Mouse (Mus musculus): Measurements from ENCODE around the gene Hectd3. TPM values are rescaled to one million over a fixed set of nuclear protein-coding genes. Genes with fewer than 3 reads are reported as not detected.

Hectd3 gene
- polyA plus RNA-seq, 1 experiment from 2014 or later, result 21.5 TPM

- Histone ChIP-seq H3K27me3 (no peaks in the 10 kb centered on the region), H3K9ac (no peak overlapping the region), H3K4me1 (replicated peaks) (peaks cover 16% of the 10 kb centered on the region), H3K9me3 (no peaks in the 10 kb centered on the region), H3K4me2 (no peak overlapping the region), H3K27ac (no peak overlapping the region), H3K4me3 (no peak overlapping the region), H3K36me3 (peaks cover 73% of the 10 kb centered on the region)
- no peak for ATAC-seq (ENCODE audit: low FRiP score)
- 94% methylated on average over 17 of the region's 17 CpGs for WGBS
Measured at GRCm38 (mm10) chr4:116999513-117000154, 4.5 kb downstream of the Hectd3 start.

DNA sequence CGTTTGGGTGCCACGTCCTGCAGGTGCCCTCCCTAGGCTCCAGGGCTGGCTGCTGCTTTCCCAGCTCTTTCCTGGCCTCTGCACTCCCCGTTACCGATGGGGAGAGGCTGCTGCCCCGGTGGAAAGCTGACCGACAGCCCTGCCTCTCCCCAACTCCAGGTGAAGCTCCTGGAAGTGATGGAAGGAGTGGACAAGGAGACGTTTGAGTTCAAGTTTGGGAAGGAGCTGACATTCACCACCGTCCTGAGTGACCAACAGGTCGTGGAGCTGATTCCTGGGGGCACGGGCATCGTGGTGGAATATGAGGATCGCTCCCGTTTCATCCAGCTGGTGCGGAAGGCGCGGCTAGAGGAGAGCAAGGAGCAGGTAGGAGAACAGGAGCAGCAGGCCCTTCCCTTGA is 6.8 kb downstream of the Hectd3 start:
- H3K9ac ChIP-seq, result no peak overlapping the region
- H3K4me1 ChIP-seq (replicated peaks), result no peaks in the 10 kb centered on the region
- no peaks in the 10 kb centered on the region for H3K27me3 ChIP-seq
- no peak overlapping the region for H3K4me2 ChIP-seq
- ATAC-seq (ENCODE audit: low FRiP score), result no peak
- WGBS, result 91% methylated on average over 16 of the region's 16 CpGs
- H3K27ac ChIP-seq, result no peak overlapping the region
- peaks cover 75% of the 10 kb centered on the region for H3K36me3 ChIP-seq
- no peak overlapping the region for H3K4me3 ChIP-seq
- no peaks in the 10 kb centered on the region for H3K9me3 ChIP-seq

- peaks cover 70% of the 10 kb centered on the region for H3K36me3 ChIP-seq
Measured at GRCm38 (mm10) chr4:117002543-117003521, 7.7 kb downstream of the Hectd3 start.

GRCm38 (mm10) chr4:117004649-117005048 is 9.5 kb downstream of the Hectd3 start:
- no peak overlapping the region for H3K4me2 ChIP-seq
- H3K9ac ChIP-seq, result no peak overlapping the region
- no peaks in the 10 kb centered on the region for H3K27me3 ChIP-seq
- H3K9me3 ChIP-seq, result no peaks in the 10 kb centered on the region
- H3K36me3 ChIP-seq, result peaks cover 53% of the 10 kb centered on the region
- no peak for ATAC-seq (ENCODE audit: low FRiP score)
- no peak overlapping the region for H3K4me3 ChIP-seq
- H3K27ac ChIP-seq, result no peak overlapping the region
- 88% methylated on average over 4 of the region's 4 CpGs for WGBS
- no peaks in the 10 kb centered on the region for H3K4me1 ChIP-seq (replicated peaks)

More at GRCm38 (mm10) chr4:117002543-117003521, 7.7 kb downstream of the Hectd3 start:
- H3K4me3 ChIP-seq, result no peak overlapping the region
- H3K4me1 ChIP-seq (replicated peaks), result no peaks in the 10 kb centered on the region
- H3K27me3 ChIP-seq, result no peaks in the 10 kb centered on the region
- no peak overlapping the region for H3K27ac ChIP-seq
- H3K4me2 ChIP-seq, result no peak overlapping the region
- ATAC-seq (ENCODE audit: low FRiP score), result peak; percentile 60
- no peak overlapping the region for H3K9ac ChIP-seq
- H3K9me3 ChIP-seq, result no peaks in the 10 kb centered on the region
- WGBS, result 57% methylated on average over 38 of the region's 38 CpGs

- ATAC-seq (ENCODE audit: low FRiP score), result no peak
- no peaks in the 10 kb centered on the region for H3K9me3 ChIP-seq
- no peak overlapping the region for H3K27ac ChIP-seq
- no peak overlapping the region for H3K4me2 ChIP-seq
- peaks cover 41% of the 10 kb centered on the region for H3K36me3 ChIP-seq
- no peak overlapping the region for H3K4me3 ChIP-seq
- no peaks in the 10 kb centered on the region for H3K4me1 ChIP-seq (replicated peaks)
- WGBS, result 77% methylated on average over 7 of the region's 7 CpGs
- H3K27me3 ChIP-seq, result no peaks in the 10 kb centered on the region
- no peak overlapping the region for H3K9ac ChIP-seq
Measured at GRCm38 (mm10) chr4:117005611-117006400, 10.7 kb downstream of the Hectd3 start.

- H3K36me3 ChIP-seq, result peaks cover 30% of the 10 kb centered on the region
- no peaks in the 10 kb centered on the region for H3K9me3 ChIP-seq
- no peak overlapping the region for H3K9ac ChIP-seq
- no peak overlapping the region for H3K27ac ChIP-seq
- no peaks in the 10 kb centered on the region for H3K27me3 ChIP-seq
- 65% methylated on average over 3 of the region's 3 CpGs for WGBS
- H3K4me3 ChIP-seq, result no peak overlapping the region
- no peaks in the 10 kb centered on the region for H3K4me1 ChIP-seq (replicated peaks)
- H3K4me2 ChIP-seq, result no peak overlapping the region
- ATAC-seq (ENCODE audit: low FRiP score), result no peak
Measured at GRCm38 (mm10) chr4:117007058-117007457, 11.9 kb downstream of the Hectd3 start.

DNA sequence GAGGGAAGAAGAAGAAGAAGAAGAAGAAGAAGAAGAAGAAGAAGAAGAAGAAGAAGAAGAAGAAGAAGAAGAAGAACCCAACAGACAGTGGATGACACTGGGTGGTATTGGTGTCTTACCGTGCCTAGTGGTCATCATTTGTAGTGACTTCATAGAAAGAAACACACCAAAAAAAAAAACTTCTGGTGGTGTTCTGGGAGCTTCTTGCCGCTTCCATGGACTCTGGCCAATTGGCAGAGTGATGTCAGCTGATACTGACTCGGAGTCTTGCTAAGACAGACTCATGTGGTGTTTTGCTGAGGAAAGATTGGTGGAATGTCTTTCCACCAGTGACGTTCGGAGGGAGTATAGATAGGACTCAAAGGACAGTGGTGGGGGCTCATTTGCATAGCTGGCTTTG is 15.1 kb downstream of the Hectd3 start:
- Histone ChIP-seq H3K27me3 (no peaks in the 10 kb centered on the region), H3K4me1 (replicated peaks) (no peaks in the 10 kb centered on the region), H3K27ac (no peak overlapping the region), H3K4me3 (no peak overlapping the region), H3K36me3 (no peaks in the 10 kb centered on the region), H3K4me2 (no peak overlapping the region), H3K9ac (no peak overlapping the region), H3K9me3 (no peaks in the 10 kb centered on the region)
- 90% methylated on average over 5 of the region's 5 CpGs for WGBS
- ATAC-seq (ENCODE audit: low FRiP score), result no peak

DNA sequence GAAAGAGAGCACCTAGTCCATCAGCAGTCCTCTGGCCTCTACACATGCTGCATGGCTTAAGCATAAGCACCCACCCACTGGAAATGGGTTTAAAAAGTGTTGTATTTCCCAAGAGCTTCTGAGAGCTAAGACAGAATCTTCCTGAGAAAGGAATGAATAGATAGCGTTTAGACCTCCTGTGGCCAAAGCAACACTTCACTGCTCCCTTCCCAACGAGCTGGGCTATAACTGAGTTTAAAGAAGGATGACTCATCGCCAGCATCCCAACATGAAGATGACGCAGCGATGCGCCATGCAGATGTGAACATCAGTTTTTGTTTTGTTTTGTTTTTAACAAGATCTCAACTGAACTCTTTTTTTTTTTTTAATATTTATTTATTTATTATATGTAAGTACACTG is 18.5 kb downstream of the Hectd3 start:
- H3K9me3 ChIP-seq, result no peaks in the 10 kb centered on the region
- no peaks in the 10 kb centered on the region for H3K36me3 ChIP-seq
- H3K27me3 ChIP-seq, result no peaks in the 10 kb centered on the region
- no peak overlapping the region for H3K4me2 ChIP-seq
- H3K4me1 ChIP-seq (replicated peaks), result no peaks in the 10 kb centered on the region
- ATAC-seq (ENCODE audit: low FRiP score), result no peak
- H3K4me3 ChIP-seq, result no peak overlapping the region
- 88% methylated on average over 6 of the region's 6 CpGs for WGBS
- no peak overlapping the region for H3K27ac ChIP-seq
- H3K9ac ChIP-seq, result no peak overlapping the region

GRCm38 (mm10) chr4:117014901-117015415 is 19.8 kb downstream of the Hectd3 start:
- H3K4me2 ChIP-seq, result no peak overlapping the region
- 64% methylated on average over 4 of the region's 4 CpGs for WGBS
- no peaks in the 10 kb centered on the region for H3K36me3 ChIP-seq
- H3K9me3 ChIP-seq, result no peaks in the 10 kb centered on the region
- no peak overlapping the region for H3K4me3 ChIP-seq
- H3K27ac ChIP-seq, result no peak overlapping the region
- no peak for ATAC-seq (ENCODE audit: low FRiP score)
- no peak overlapping the region for H3K9ac ChIP-seq
- H3K4me1 ChIP-seq (replicated peaks), result peaks cover 3% of the 10 kb centered on the region
- no peaks in the 10 kb centered on the region for H3K27me3 ChIP-seq

DNA sequence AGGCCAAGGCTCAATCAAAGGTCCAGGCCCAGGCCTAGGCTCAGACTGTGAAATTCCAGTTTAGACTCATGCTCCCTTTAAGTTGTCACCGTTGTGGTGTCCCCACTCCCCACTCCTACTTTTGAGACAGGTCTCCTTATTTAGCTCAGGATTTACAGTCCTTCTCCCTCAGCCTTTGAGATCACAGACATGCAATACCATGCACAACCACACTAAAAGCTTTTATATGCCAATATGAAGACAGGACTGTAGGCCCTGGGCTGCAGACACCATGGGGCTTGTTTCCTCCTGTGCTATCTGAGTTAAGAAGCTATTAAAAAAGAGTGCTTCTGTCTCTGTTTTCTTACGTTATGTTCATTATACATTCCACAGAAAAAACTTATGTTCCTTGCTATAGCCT is 22.6 kb downstream of the Hectd3 start:
- Histone ChIP-seq H3K9me3 (no peaks in the 10 kb centered on the region), H3K27ac (no peak overlapping the region), H3K27me3 (no peaks in the 10 kb centered on the region), H3K36me3 (peaks cover 8% of the 10 kb centered on the region), H3K9ac (no peak overlapping the region), H3K4me3 (no peak overlapping the region), H3K4me1 (replicated peaks) (peaks cover 11% of the 10 kb centered on the region), H3K4me2 (no peak overlapping the region)
- 96% methylated on average over 2 of the region's 2 CpGs for WGBS
- ATAC-seq (ENCODE audit: low FRiP score), result no peak

GRCm38 (mm10) chr4:117018327-117018726 is 23.2 kb downstream of the Hectd3 start:
- Histone ChIP-seq H3K4me1 (replicated peaks) (peaks cover 11% of the 10 kb centered on the region), H3K36me3 (peaks cover 14% of the 10 kb centered on the region), H3K27ac (no peak overlapping the region), H3K4me2 (no peak overlapping the region), H3K27me3 (no peaks in the 10 kb centered on the region), H3K9ac (no peak overlapping the region), H3K9me3 (no peaks in the 10 kb centered on the region), H3K4me3 (no peak overlapping the region)
- ATAC-seq (ENCODE audit: low FRiP score), result no peak
- 86% methylated on average over 7 of the region's 7 CpGs for WGBS

All from hindbrain, embryonic 13.5 days (tissue).